Comparison of ENCODE assay signal across 13 mouse cellular contexts in genomic region chrX:31775937-31776336, GRCm38 (mm10). TPM values are rescaled to one million over a fixed set of nuclear protein-coding genes. Genes with fewer than 3 reads are reported as not detected.
"Had no signal": no experiment of that assay in that cellular context is flagged by ENCODE, and none has a peak within 500 bp of the region (broad histone marks: within the 10 kb centered on the region; RNA-seq: fewer than 3 reads in every experiment).

No protein-coding gene starts in this region.

RNA-seq across cellular contexts. Expression of gene Btbd35f25, which starts 59.0 kb away (rescaled TPM):
- total RNA-seq: neutrophil, adult 5-6 weeks had no signal
- polyA plus RNA-seq: neural tube, embryonic 13.5 days; neural tube, embryonic 14.5 days; neural tube, embryonic 15.5 days; small intestine, adult 2 months; spleen, adult 2 months; stomach, embryonic 14.5 days; stomach, embryonic 15.5 days; stomach, embryonic 16.5 days; stomach, postnatal 0 days; thymus, adult 2 months; thymus, postnatal 0 days; urinary bladder, adult 2 months had no signal
